Mouse (Mus musculus) midbrain, embryonic 16.5 days (tissue): ENCODE data around the gene Nppa. TPM values are rescaled to one million over a fixed set of nuclear protein-coding genes. Genes with fewer than 3 reads are reported as not detected.
"Not testable (repeated sequence)": the region's sequence is repeated elsewhere in the genome, so short reads cannot be mapped to it uniquely, and the experiment has no call there.

Source experiments
- ATAC-seq: fragments of 200-750 bp; cut with Nextera tagmentation; 2 replicates; pipeline ENCODE4 v1.8.0; 2017; ENCODE audit warnings: moderate TSS enrichment
- H3K27ac ChIP-seq: fragments of 300-500 bp; sonication (generic); 2 replicates; pipeline ENCODE4 v1.5.1; 2014; ENCODE audit warnings: mild to moderate bottlenecking, low read length, mixed read lengths
- H3K27me3 ChIP-seq: fragments of 300-500 bp; sonication (generic); 2 replicates; pipeline ENCODE4 v1.6.1; 2014; ENCODE audit warnings: low read depth, low read length, mixed read lengths; ENCODE audit not compliant: control insufficient read depth, insufficient read depth
- H3K36me3 ChIP-seq: fragments of 300-500 bp; sonication (generic); 2 replicates; pipeline ENCODE4 v1.6.1; 2014; ENCODE audit warnings: mild to moderate bottlenecking, low read length, moderate library complexity, mixed read lengths; ENCODE audit not compliant: control insufficient read depth, insufficient read depth
- H3K4me1 ChIP-seq: fragments of 300-500 bp; sonication (generic); 2 replicates; pipeline ENCODE4 v1.6.1; 2014; ENCODE audit warnings: mild to moderate bottlenecking, low read length, mixed read lengths; ENCODE audit not compliant: control insufficient read depth, insufficient read depth
- H3K4me2 ChIP-seq: fragments of 300-500 bp; sonication (generic); 2 replicates; pipeline ENCODE4 v1.6.1; 2014; ENCODE audit warnings: mild to moderate bottlenecking, low read length, mixed read lengths
- H3K4me3 ChIP-seq: fragments of 300-500 bp; sonication (generic); 2 replicates; pipeline ENCODE4 v1.5.1; 2014; ENCODE audit warnings: low read depth, mild to moderate bottlenecking, low read length, moderate library complexity, mixed read lengths
- H3K9ac ChIP-seq: fragments of 300-500 bp; sonication (generic); 2 replicates; pipeline ENCODE4 v1.6.1; 2014; ENCODE audit warnings: low read depth, low read length, mixed read lengths
- H3K9me3 ChIP-seq: fragments of 300-500 bp; sonication (generic); replicated peaks from 2 replicates; pipeline ENCODE4 v1.6.1; 2014; ENCODE audit warnings: mild to moderate bottlenecking, low read length, mixed read lengths; ENCODE audit not compliant: control insufficient read depth, poor library complexity, severe bottlenecking
- WGBS: fragments of 180-500 bp; shearing (Covaris S2); extraction: QIAGEN DNeasy Blood & Tissue Kit; methylation state at CpG from one replicate; pipeline ENCODE4 v1.1.7; 2014; 5-methylcytosine and 5-hydroxymethylcytosine counted together
- polyA plus RNA-seq: library from polyadenylated mRNA; unstranded; fragments of >200 nt; fragmentation: Nextera tagmentation; extraction: Ambion mirVana; gene quantifications from 2 replicates; pipeline ENCODE4 v1.2.1, GENCODE M21; 2015

Gene Nppa
- polyA plus RNA-seq, 1 experiment from 2014 or later, result 3.3 TPM

- Histone ChIP-seq H3K4me2 (peak overlapping the region; percentile 85), H3K4me3 (peak overlapping the region; percentile 72), H3K36me3 (no peaks in the 10 kb centered on the region; the same call in 1 of the 2 replicates), H3K9ac (peak overlapping the region; percentile 70), H3K9me3 (no peaks in the 10 kb centered on the region), H3K4me1 (peaks cover 43% of the 10 kb centered on the region), H3K27me3 (no peaks in the 10 kb centered on the region), H3K27ac (peak overlapping the region; percentile 77)
- ATAC-seq, result no peak
- whole genome bisulfite sequencing, result 60% methylated on average over 15 of the region's 15 CpGs
Observed at GRCm38 (mm10) chr4:148040029-148040830, 39.7 kb downstream of the Nppa start.

GRCm38 (mm10) chr4:148040933-148041610 lies 40.5 kb downstream of the Nppa start:
- Histone ChIP-seq H3K27ac (peak overlapping the region; percentile 77), H3K27me3 (no peaks in the 10 kb centered on the region), H3K4me2 (peak overlapping the region; percentile 85), H3K9me3 (no peaks in the 10 kb centered on the region), H3K9ac (peak overlapping the region; percentile 70), H3K4me1 (peaks cover 46% of the 10 kb centered on the region), H3K4me3 (peak overlapping the region; percentile 43), H3K36me3 (no peaks in the 10 kb centered on the region; the same call in 1 of the 2 replicates)
- peak; percentile 7; the same call in 1 of the 2 replicates for ATAC-seq
- WGBS, result 0% methylated on average over 19 of the region's 19 CpGs

- no peaks in the 10 kb centered on the region for H3K27me3 ChIP-seq
- H3K27ac ChIP-seq, result peak overlapping the region; percentile 77
- H3K9me3 ChIP-seq, result no peaks in the 10 kb centered on the region
- H3K36me3 ChIP-seq, result no peaks in the 10 kb centered on the region; the same call in 1 of the 2 replicates
- 5% methylated on average over 16 of the region's 16 CpGs for WGBS
- peak overlapping the region; percentile 85 for H3K4me2 ChIP-seq
- no peak for ATAC-seq
- H3K9ac ChIP-seq, result peak overlapping the region; percentile 70
- H3K4me1 ChIP-seq, result peaks cover 46% of the 10 kb centered on the region
- peak overlapping the region; percentile 43 for H3K4me3 ChIP-seq
Observed at GRCm38 (mm10) chr4:148041611-148042191, 41.2 kb downstream of the Nppa start.

- H3K4me3 ChIP-seq, H3K27me3 ChIP-seq, H3K9me3 ChIP-seq, H3K9ac ChIP-seq, H3K4me2 ChIP-seq, H3K27ac ChIP-seq, ATAC-seq, H3K36me3 ChIP-seq: not testable (repeated sequence)
- peaks cover 37% of the 10 kb centered on the region for H3K4me1 ChIP-seq
- WGBS, result 84% methylated on average over 6 of the region's 8 CpGs
Observed at GRCm38 (mm10) chr4:148043327-148043726, 42.8 kb downstream of the Nppa start.

- H3K27ac ChIP-seq, result no peak overlapping the region
- no peak for ATAC-seq
- no peak overlapping the region for H3K4me2 ChIP-seq
- 100% methylated on average over 2 of the region's 2 CpGs for WGBS
- peaks cover 37% of the 10 kb centered on the region for H3K4me1 ChIP-seq
- no peaks in the 10 kb centered on the region for H3K9me3 ChIP-seq
- no peak overlapping the region for H3K9ac ChIP-seq
- peaks cover 7% of the 10 kb centered on the region; the same call in 1 of the 2 replicates for H3K36me3 ChIP-seq
- no peaks in the 10 kb centered on the region for H3K27me3 ChIP-seq
- H3K4me3 ChIP-seq, result no peak overlapping the region
Observed at GRCm38 (mm10) chr4:148044113-148044512, 43.6 kb downstream of the Nppa start.

GRCm38 (mm10) chr4:148046450-148047031 lies 46.0 kb downstream of the Nppa start:
- H3K4me1 ChIP-seq, result peaks cover 16% of the 10 kb centered on the region; the same call in 1 of the 2 replicates
- H3K27ac ChIP-seq, result no peak overlapping the region
- no peak overlapping the region for H3K4me2 ChIP-seq
- H3K9ac ChIP-seq, result no peak overlapping the region; the same call in 1 of the 2 replicates
- no peak overlapping the region for H3K4me3 ChIP-seq
- no peaks in the 10 kb centered on the region for H3K27me3 ChIP-seq
- ATAC-seq, result no peak
- H3K9me3 ChIP-seq, result no peaks in the 10 kb centered on the region
- peaks cover 9% of the 10 kb centered on the region for H3K36me3 ChIP-seq
- 37% methylated on average over 4 of the region's 4 CpGs for WGBS

- WGBS, result 97% methylated on average over 3 of the region's 3 CpGs
- not testable (repeated sequence) for H3K9ac ChIP-seq, H3K27me3 ChIP-seq, H3K4me2 ChIP-seq, H3K9me3 ChIP-seq, H3K4me1 ChIP-seq, H3K27ac ChIP-seq, ATAC-seq, H3K4me3 ChIP-seq
- peaks cover 32% of the 10 kb centered on the region for H3K36me3 ChIP-seq
Observed at GRCm38 (mm10) chr4:148050396-148050914, 49.9 kb downstream of the Nppa start.

GRCm38 (mm10) chr4:148051046-148051776 lies 50.7 kb downstream of the Nppa start:
- no peak for ATAC-seq
- H3K27me3 ChIP-seq, result no peaks in the 10 kb centered on the region
- H3K9me3 ChIP-seq, result no peaks in the 10 kb centered on the region
- H3K36me3 ChIP-seq, result peaks cover 39% of the 10 kb centered on the region
- H3K4me2 ChIP-seq, result no peak overlapping the region
- no peak overlapping the region for H3K9ac ChIP-seq
- H3K27ac ChIP-seq, result no peak overlapping the region
- 94% methylated on average over 13 of the region's 13 CpGs for WGBS
- no peaks in the 10 kb centered on the region; the same call in 1 of the 2 replicates for H3K4me1 ChIP-seq
- H3K4me3 ChIP-seq, result no peak overlapping the region
